Mouse (Mus musculus): ENCODE data around the gene Ccin. TPM values are rescaled to one million over a fixed set of nuclear protein-coding genes. Genes with fewer than 3 reads are reported as not detected.

The Ccin gene
- total and polyA plus RNA-seq, 3 experiments, result 0.04 TPM; not detected in 2

GRCm38 (mm10) chr4:43964326-43964833 lies 18.9 kb upstream of the Ccin start (continued):
- TF ChIP-seq NELFE (IDR thresholded peaks at IDR 0.05; ENCODE audit: low read depth, low read length), result peak; percentile 83
- TF ChIP-seq MAZ (IDR thresholded peaks at IDR 0.05; ENCODE audit: low read depth, low read length), result peak; percentile 88; the same call in 1 of the 2 replicates
- no peak; the same call in 1 of the 2 replicates for TF ChIP-seq KAT2A (conservative IDR thresholded peaks at IDR 0.05; ENCODE audit: low read depth, low read length)

GRCm38 (mm10) chr4:43964951-43965684 lies 18.2 kb upstream of the Ccin start:
- peaks cover 3% of the 10 kb centered on the region for H3K79me2 ChIP-seq (ENCODE audit: control insufficient read depth, insufficient read depth, low read length, poor library complexity)
- H3K4me1 ChIP-seq (ENCODE audit: control insufficient read depth in 1 of 2, insufficient read depth in 2 of 2, low read length in 2 of 2), result peaks cover 30 to 64% of the 10 kb centered on the region in 2 experiments
- peak overlapping the region; percentile 70 for H3K9ac ChIP-seq (ENCODE audit: control insufficient read depth, low read depth, low read length, poor library complexity, severe bottlenecking)
- peak overlapping the region; percentile 94 for H3K27ac ChIP-seq (ENCODE audit: control insufficient read depth, low read depth, low read length)
- TF ChIP-seq ELF1 (IDR thresholded peaks at IDR 0.05; ENCODE audit: low read depth, low read length) (peak; percentile 58; the same call in 1 of the 2 replicates), CTCF (IDR thresholded peaks at IDR 0.05 in 2 of 3, conservative IDR thresholded peaks at IDR 0.05 in 1 of 3; ENCODE audit: control insufficient read depth in 1 of 3, insufficient read depth in 1 of 3, low read depth in 2 of 3, low read length in 3 of 3, poor library complexity in 1 of 3, severe bottlenecking in 1 of 3) (no peak), ETS1 (IDR thresholded peaks at IDR 0.05; ENCODE audit: low read depth, low read length) (0 out of 2 replicates have a peak, but pooled peaks have one; percentile 14), ZMIZ1 (IDR thresholded peaks at IDR 0.05; ENCODE audit: low read depth, low read length) (0 out of 2 replicates have a peak, but pooled peaks have one; percentile 30)
- peak; percentile 59 for DNase-seq (ENCODE audit: low read depth, low spot score)
- peaks cover 0 to 51% of the 10 kb centered on the region in 2 experiments; a peak in 2 of 4 replicates for H3K36me3 ChIP-seq (ENCODE audit: control insufficient read depth in 1 of 2, insufficient read depth in 2 of 2, low read length in 2 of 2)
- H3K27me3 ChIP-seq (ENCODE audit: control insufficient read depth in 1 of 2, insufficient read depth in 2 of 2, low read length in 2 of 2), result no peaks in the 10 kb centered on the region
- peak overlapping the region in 1 of 2 experiments; percentile 33; a peak in 2 of 4 replicates for H3K4me3 ChIP-seq (ENCODE audit: control insufficient read depth in 1 of 2, insufficient read depth in 1 of 2, low read depth in 2 of 2, low read length in 2 of 2)
- H3K9me3 ChIP-seq (replicated peaks; ENCODE audit: insufficient read depth, low read length), result no peaks in the 10 kb centered on the region

- H3K36me3 ChIP-seq (ENCODE audit: control insufficient read depth in 1 of 2, insufficient read depth in 2 of 2, low read length in 2 of 2), result peaks cover 0 to 46% of the 10 kb centered on the region in 2 experiments; a peak in 2 of 4 replicates
- peaks cover 3% of the 10 kb centered on the region for H3K79me2 ChIP-seq (ENCODE audit: control insufficient read depth, insufficient read depth, low read length, poor library complexity)
- no peak overlapping the region for H3K4me3 ChIP-seq (ENCODE audit: control insufficient read depth in 1 of 2, insufficient read depth in 1 of 2, low read depth in 2 of 2, low read length in 2 of 2)
- H3K27me3 ChIP-seq (ENCODE audit: control insufficient read depth in 1 of 2, insufficient read depth in 2 of 2, low read length in 2 of 2), result no peaks in the 10 kb centered on the region
- peak overlapping the region; percentile 70; the same call in 1 of the 2 replicates for H3K9ac ChIP-seq (ENCODE audit: control insufficient read depth, low read depth, low read length, poor library complexity, severe bottlenecking)
- peaks cover 25 to 58% of the 10 kb centered on the region in 2 experiments for H3K4me1 ChIP-seq (ENCODE audit: control insufficient read depth in 1 of 2, insufficient read depth in 2 of 2, low read length in 2 of 2)
- TF ChIP-seq TBP (IDR thresholded peaks at IDR 0.05; ENCODE audit: low read depth, low read length), result no peak
- no peak for TF ChIP-seq MEF2A (IDR thresholded peaks at IDR 0.05; ENCODE audit: extremely low read depth, insufficient replicate concordance, low read depth, low read length, poor library complexity, severe bottlenecking)
- no peak for TF ChIP-seq POLR2AphosphoS2 (IDR thresholded peaks at IDR 0.05; ENCODE audit: low read length)
- no peak for TF ChIP-seq ZKSCAN1 (IDR thresholded peaks at IDR 0.05; ENCODE audit: low read depth, low read length)
- TF ChIP-seq SMC3 (IDR thresholded peaks at IDR 0.05; ENCODE audit: low read depth, low read length), result no peak
- H3K9me3 ChIP-seq (replicated peaks; ENCODE audit: insufficient read depth, low read length), result no peaks in the 10 kb centered on the region
- DNase-seq (ENCODE audit: low read depth, low spot score), result no peak
- H3K27ac ChIP-seq (ENCODE audit: control insufficient read depth, low read depth, low read length), result peak overlapping the region; percentile 94
These were observed 17.3 kb upstream of the Ccin start for GRCm38 (mm10) chr4:43965856-43966535.
